Mouse (Mus musculus): ENCODE results near the gene Arrdc2. TPM values are rescaled to one million over a fixed set of nuclear protein-coding genes. Genes with fewer than 3 reads are reported as not detected.
A peak's percentile ranks its signal among the peaks of the same experiment; 100 is the strongest.

The Arrdc2 gene
- total and polyA plus RNA-seq, 3 experiments = 13.1 to 22.5 TPM; not detected in 1

GRCm38 (mm10) chr8:70804481-70805206 lies 34.9 kb downstream of the Arrdc2 start, which contains the start of gene Mast3:
Gene Mast3, minus strand, starts transcription at chr8:70805054.
- H3K9ac ChIP-seq (ENCODE audit: control insufficient read depth, low read depth, low read length, poor library complexity, severe bottlenecking) = peak within 1 kb of the TSS; percentile 50
- TF ChIP-seq TCF12 (IDR thresholded peaks at IDR 0.05; ENCODE audit: low read depth, low read length) (peak; percentile 47), NELFE (IDR thresholded peaks at IDR 0.05; ENCODE audit: low read depth, low read length) (peak; percentile 41; the same call in 1 of the 2 replicates), SIN3A (IDR thresholded peaks at IDR 0.05; ENCODE audit: low read length) (peak; percentile 55; the same call in 1 of the 2 replicates), JUND (IDR thresholded peaks at IDR 0.05; ENCODE audit: low read depth, low read length) (no peak), CHD1 (IDR thresholded peaks at IDR 0.05; ENCODE audit: low read depth, low read length) (no peak), ZNF384 (IDR thresholded peaks at IDR 0.05; ENCODE audit: low read depth, low read length) (no peak), ZMIZ1 (IDR thresholded peaks at IDR 0.05; ENCODE audit: low read depth, low read length) (0 out of 2 replicates have a peak, but pooled peaks have one; percentile 32), POLR2AphosphoS5 (IDR thresholded peaks at IDR 0.05; ENCODE audit: borderline replicate concordance, low read depth, low read length) (no peak), MAX (IDR thresholded peaks at IDR 0.05; ENCODE audit: low read length) (peak; percentile 43; the same call in 1 of the 2 replicates), MXI1 (IDR thresholded peaks at IDR 0.05; ENCODE audit: low read depth, low read length) (peak; percentile 59; the same call in 1 of the 2 replicates), POLR2A (IDR thresholded peaks at IDR 0.05; ENCODE audit: control insufficient read depth in 1 of 2, insufficient read depth in 1 of 2, low read depth in 1 of 2, low read length in 2 of 2, poor library complexity in 1 of 2) (peak; percentile 4 to 49; a peak in 1 of 4 replicates), USF1 (IDR thresholded peaks at IDR 0.05; ENCODE audit: low read depth, low read length) (peak; percentile 95), E2F4 (IDR thresholded peaks at IDR 0.05; ENCODE audit: borderline replicate concordance, low read depth, low read length) (no peak), MEF2A (IDR thresholded peaks at IDR 0.05; ENCODE audit: extremely low read depth, insufficient replicate concordance, low read depth, low read length, poor library complexity, severe bottlenecking) (no peak), USF2 (IDR thresholded peaks at IDR 0.05; ENCODE audit: borderline replicate concordance in 1 of 2, insufficient read depth in 1 of 2, low read depth in 1 of 2, low read length in 2 of 2) (peak in 1 of 2 experiments; percentile 72; a peak in 1 of 4 replicates)
- peak; percentile 87 for DNase-seq (ENCODE audit: low read depth, low spot score)
- no peaks in the 10 kb centered on the region for H3K27me3 ChIP-seq (ENCODE audit: control insufficient read depth in 1 of 2, insufficient read depth in 2 of 2, low read length in 2 of 2)
- H3K79me2 ChIP-seq (ENCODE audit: control insufficient read depth, insufficient read depth, low read length, poor library complexity) = no peaks in the 10 kb centered on the region; the same call in 1 of the 2 replicates
- H3K36me3 ChIP-seq (ENCODE audit: control insufficient read depth in 1 of 2, insufficient read depth in 2 of 2, low read length in 2 of 2) = peaks cover 0 to 6% of the 10 kb centered on the region in 2 experiments; a peak in 1 of 4 replicates
- peak within 1 kb of the TSS; percentile 64 to 78 for H3K4me3 ChIP-seq (ENCODE audit: control insufficient read depth in 1 of 2, insufficient read depth in 1 of 2, low read depth in 2 of 2, low read length in 2 of 2)
- peaks cover 0 to 16% of the 10 kb centered on the region in 2 experiments; a peak in 3 of 4 replicates for H3K4me1 ChIP-seq (ENCODE audit: control insufficient read depth in 1 of 2, insufficient read depth in 2 of 2, low read length in 2 of 2)
- H3K9me3 ChIP-seq (replicated peaks; ENCODE audit: insufficient read depth, low read length) = no peaks in the 10 kb centered on the region
- peak within 1 kb of the TSS; percentile 52 for H3K27ac ChIP-seq (ENCODE audit: control insufficient read depth, low read depth, low read length)

- peak overlapping the region; percentile 53 for H3K27ac ChIP-seq (ENCODE audit: control insufficient read depth, low read depth, low read length)
- H3K9ac ChIP-seq (ENCODE audit: control insufficient read depth, low read depth, low read length, poor library complexity, severe bottlenecking) = peak overlapping the region; percentile 60
- H3K9me3 ChIP-seq (replicated peaks; ENCODE audit: insufficient read depth, low read length) = no peaks in the 10 kb centered on the region
- H3K27me3 ChIP-seq (ENCODE audit: control insufficient read depth in 1 of 2, insufficient read depth in 2 of 2, low read length in 2 of 2) = no peaks in the 10 kb centered on the region
- peaks cover 0 to 6% of the 10 kb centered on the region in 2 experiments; a peak in 1 of 4 replicates for H3K36me3 ChIP-seq (ENCODE audit: control insufficient read depth in 1 of 2, insufficient read depth in 2 of 2, low read length in 2 of 2)
- peaks cover 0 to 16% of the 10 kb centered on the region in 2 experiments; a peak in 3 of 4 replicates for H3K4me1 ChIP-seq (ENCODE audit: control insufficient read depth in 1 of 2, insufficient read depth in 2 of 2, low read length in 2 of 2)
- peak; percentile 79 for DNase-seq (ENCODE audit: low read depth, low spot score)
- peak overlapping the region; percentile 64 to 78 for H3K4me3 ChIP-seq (ENCODE audit: control insufficient read depth in 1 of 2, insufficient read depth in 1 of 2, low read depth in 2 of 2, low read length in 2 of 2)
- H3K79me2 ChIP-seq (ENCODE audit: control insufficient read depth, insufficient read depth, low read length, poor library complexity) = no peaks in the 10 kb centered on the region; the same call in 1 of the 2 replicates
- TF ChIP-seq TBP (IDR thresholded peaks at IDR 0.05; ENCODE audit: low read depth, low read length) = peak; percentile 27; the same call in 1 of the 2 replicates
- TF ChIP-seq HCFC1 (IDR thresholded peaks at IDR 0.05; ENCODE audit: low read depth, low read length) = 0 out of 2 replicates have a peak, but pooled peaks have one; percentile 22
- TF ChIP-seq RCOR1 (IDR thresholded peaks at IDR 0.05; ENCODE audit: low read depth, low read length) = no peak
- TF ChIP-seq E2F4 (IDR thresholded peaks at IDR 0.05; ENCODE audit: borderline replicate concordance, low read depth, low read length) = 0 out of 2 replicates have a peak, but pooled peaks have one; percentile 20
- TF ChIP-seq ZMIZ1 (IDR thresholded peaks at IDR 0.05; ENCODE audit: low read depth, low read length) = no peak
- TF ChIP-seq GABPA (IDR thresholded peaks at IDR 0.05; ENCODE audit: low read depth, low read length) = no peak
- no peak for TF ChIP-seq MAFK (IDR thresholded peaks at IDR 0.05; ENCODE audit: borderline replicate concordance, low read depth, low read length)
- TF ChIP-seq JUND (IDR thresholded peaks at IDR 0.05; ENCODE audit: low read depth, low read length) = no peak
- TF ChIP-seq NELFE (IDR thresholded peaks at IDR 0.05; ENCODE audit: low read depth, low read length) = no peak
- TF ChIP-seq TAL1 (IDR thresholded peaks at IDR 0.05; ENCODE audit: low read length) = no peak
- no peak for TF ChIP-seq BHLHE40 (IDR thresholded peaks at IDR 0.05; ENCODE audit: borderline replicate concordance, low read depth, low read length)
- peak; percentile 60; the same call in 1 of the 2 replicates for TF ChIP-seq MAX (IDR thresholded peaks at IDR 0.05; ENCODE audit: low read length)
- no peak for TF ChIP-seq USF2 (IDR thresholded peaks at IDR 0.05; ENCODE audit: borderline replicate concordance in 1 of 2, insufficient read depth in 1 of 2, low read depth in 1 of 2, low read length in 2 of 2)
- no peak for TF ChIP-seq NRF1 (IDR thresholded peaks at IDR 0.05; ENCODE audit: insufficient read depth, low read depth, low read length, poor library complexity, severe bottlenecking)
- peak; percentile 76; the same call in 1 of the 2 replicates for TF ChIP-seq SIN3A (IDR thresholded peaks at IDR 0.05; ENCODE audit: low read length)
- TF ChIP-seq CTCF (IDR thresholded peaks at IDR 0.05 in 2 of 3, conservative IDR thresholded peaks at IDR 0.05 in 1 of 3; ENCODE audit: control insufficient read depth in 1 of 3, insufficient read depth in 1 of 3, low read depth in 2 of 3, low read length in 3 of 3, poor library complexity in 1 of 3, severe bottlenecking in 1 of 3) = no peak
These were observed 35.6 kb downstream of the Arrdc2 start for GRCm38 (mm10) chr8:70803761-70804480.

Measured in MEL (cell line).